Mouse (Mus musculus) left cerebral cortex, postnatal 10 days (tissue): Measurements from ENCODE around the gene Gm44511. TPM values are rescaled to one million over a fixed set of nuclear protein-coding genes. Genes with fewer than 3 reads are reported as not detected.
"Not testable (repeated sequence)": the region's sequence is repeated elsewhere in the genome, so short reads cannot be mapped to it uniquely, and the experiment has no call there.

ENCODE experiments used
- DNase-seq, 2 experiments: peaks; one replicate each; pipeline ENCODE4 v3.0.0; 2021 to 2022; ENCODE audit warnings: low spot score in 2 of 2, mixed read lengths in 1 of 2; ENCODE audit errors: extremely low spot score in 1 of 2
- intact Hi-C: fragments of 180-260 bp; cut with DNase I; formaldehyde crosslinking; loops from one replicate; pipeline ENCODE4 v1.15.1; 2025
- total RNA-seq, 2 experiments: library from RNA; stranded (reverse); gene quantifications; 2 replicates each; pipeline ENCODE4 v1.2.3; 2021

Gm44511 gene
- total RNA-seq, 2 experiments from 2014 or later, result not detected

- intact Hi-C loops, result loop anchor here (2.0 to 5.0 kb wide), 2 partner anchors 40 to 109 kb away; no protein-coding TSS in a partner anchor
- peak; percentile 91 to 93 for DNase-seq
Measured at GRCm38 (mm10) chr6:128842945-128843478, 16.9 kb upstream of the Gm44511 start.

GRCm38 (mm10) chr6:128842356-128842944 lies 16.3 kb upstream of the Gm44511 start:
- no peak for DNase-seq
- intact Hi-C loops, result loop anchor here (2.0 to 5.0 kb wide), 2 partner anchors 40 to 110 kb away; no protein-coding TSS in a partner anchor

- intact Hi-C loops, result loop anchor here (2.0 to 5.0 kb wide), 2 partner anchors 39 to 111 kb away; no protein-coding TSS in a partner anchor
- DNase-seq, result no peak
Measured at GRCm38 (mm10) chr6:128841327-128842089, 15.4 kb upstream of the Gm44511 start.

- intact Hi-C loops, result loop anchor here (5.0 kb wide), 1 partner anchor 112 kb away; no protein-coding TSS in a partner anchor
- not testable (repeated sequence) for DNase-seq
Measured at GRCm38 (mm10) chr6:128840669-128841068, 14.6 kb upstream of the Gm44511 start.

GRCm38 (mm10) chr6:128839921-128840320 lies 13.8 kb upstream of the Gm44511 start:
- intact Hi-C loops, result loop anchor here (2.0 to 5.0 kb wide), 2 partner anchors 75 to 112 kb away; no protein-coding TSS in a partner anchor
- DNase-seq, result peak in 1 of 2 experiments; percentile 9

GRCm38 (mm10) chr6:128839266-128839771 lies 13.2 kb upstream of the Gm44511 start:
- peak; percentile 71 to 86 for DNase-seq
- intact Hi-C loops, result loop anchor here (2.0 kb wide), 1 partner anchor 75 kb away; no protein-coding TSS in a partner anchor

- peak; percentile 85 to 88 for DNase-seq
Measured at GRCm38 (mm10) chr6:128838342-128839265, 12.5 kb upstream of the Gm44511 start.

GRCm38 (mm10) chr6:128837454-128838341 lies 11.6 kb upstream of the Gm44511 start:
- intact Hi-C loops, result loop anchor here (2.0 kb wide), 1 partner anchor 73 kb away; no protein-coding TSS in a partner anchor
- DNase-seq, result peak; percentile 9 to 40

More at GRCm38 (mm10) chr6:128838342-128839265, 12.5 kb upstream of the Gm44511 start:
- intact Hi-C loops, result loop anchor here (2.0 kb wide), 1 partner anchor 74 kb away; no protein-coding TSS in a partner anchor

- intact Hi-C loops, result no loop called here
- no peak for DNase-seq
Measured at GRCm38 (mm10) chr6:128836955-128837334, 10.8 kb upstream of the Gm44511 start.

GRCm38 (mm10) chr6:128836191-128836954 lies 10.3 kb upstream of the Gm44511 start:
- intact Hi-C loops, result no loop called here
- no peak for DNase-seq

GRCm38 (mm10) chr6:128835571-128835970 lies 9.5 kb upstream of the Gm44511 start:
- intact Hi-C loops, result no loop called here
- no peak for DNase-seq

- intact Hi-C loops, result no loop called here
Measured at GRCm38 (mm10) chr6:128833046-128833445, 6.9 kb upstream of the Gm44511 start.

GRCm38 (mm10) chr6:128829837-128830236 lies 3.7 kb upstream of the Gm44511 start:
- intact Hi-C loops, result no loop called here

More at GRCm38 (mm10) chr6:128833046-128833445, 6.9 kb upstream of the Gm44511 start:
- DNase-seq, result no peak

GRCm38 (mm10) chr6:128826781-128827180 lies 666 bp upstream of the Gm44511 start:
- intact Hi-C loops, result no loop called here
- DNase-seq, result no peak

More at GRCm38 (mm10) chr6:128829837-128830236, 3.7 kb upstream of the Gm44511 start:
- no peak for DNase-seq

- intact Hi-C loops, result no loop called here
- no peak for DNase-seq
Measured at GRCm38 (mm10) chr6:128818083-128818802, 7.9 kb downstream of the Gm44511 start.

- DNase-seq, result peak; percentile 16 to 40
- intact Hi-C loops, result loop anchor here (10.0 kb wide), 1 partner anchor 556 kb away; no protein-coding TSS in a partner anchor
Measured at GRCm38 (mm10) chr6:128808532-128808931, 17.6 kb downstream of the Gm44511 start.
